Mouse (Mus musculus) liver, embryonic 11.5 days (tissue): Measurements from ENCODE around the gene Smco2. TPM values are rescaled to one million over a fixed set of nuclear protein-coding genes. Genes with fewer than 3 reads are reported as not detected.

Source experiments
- ATAC-seq: fragments of 200-750 bp; cut with Nextera tagmentation; replicated peaks from 2 replicates; pipeline ENCODE4 v1.8.0; 2017; ENCODE audit warnings: moderate number of reproducible peaks, mild to moderate bottlenecking, moderate TSS enrichment, moderate library complexity; ENCODE audit not compliant: low FRiP score
- DNase-seq: peaks from one replicate; pipeline ENCODE4 v3.0.0-alpha.2; 2017; ENCODE audit warnings: low spot score
- H3K27ac ChIP-seq: fragments of 300-500 bp; sonication (generic); 2 replicates; pipeline ENCODE4 v1.5.1; 2014; ENCODE audit warnings: mild to moderate bottlenecking, low read depth, low read length, control low read depth
- H3K27me3 ChIP-seq: fragments of 300-500 bp; sonication (generic); replicated peaks from 2 replicates; pipeline ENCODE4 v1.6.1; 2014; ENCODE audit warnings: low read length, mixed read lengths; ENCODE audit not compliant: control insufficient read depth, insufficient read depth
- H3K36me3 ChIP-seq: fragments of 300-500 bp; sonication (generic); 2 replicates; pipeline ENCODE4 v1.6.1; 2014; ENCODE audit warnings: mild to moderate bottlenecking, low read length, moderate library complexity, mixed read lengths; ENCODE audit not compliant: control insufficient read depth, insufficient read depth
- H3K4me1 ChIP-seq: fragments of 300-500 bp; sonication (generic); replicated peaks from 2 replicates; pipeline ENCODE4 v1.6.1; 2014; ENCODE audit warnings: low read length, mixed read lengths; ENCODE audit not compliant: control insufficient read depth, insufficient read depth
- H3K4me2 ChIP-seq: fragments of 300-500 bp; sonication (generic); 2 replicates; pipeline ENCODE4 v1.6.1; 2014; ENCODE audit warnings: mild to moderate bottlenecking, control low read depth, moderate library complexity
- H3K4me3 ChIP-seq: fragments of 300-500 bp; sonication (generic); 2 replicates; pipeline ENCODE4 v1.5.1; 2014; ENCODE audit warnings: low read depth, low read length, control low read depth
- H3K9ac ChIP-seq: fragments of 300-500 bp; sonication (generic); 2 replicates; pipeline ENCODE4 v1.6.1; 2014; ENCODE audit warnings: low read depth, low read length, control low read depth
- H3K9me3 ChIP-seq: fragments of 300-500 bp; sonication (generic); 2 replicates; pipeline ENCODE4 v1.6.1; 2016; ENCODE audit warnings: low read length, inconsistent platforms, mixed read lengths; ENCODE audit not compliant: control insufficient read depth
- WGBS: fragments of 180-500 bp; shearing (Covaris S2); extraction: QIAGEN DNeasy Blood & Tissue Kit; methylation state at CpG from one replicate; pipeline ENCODE4 v1.1.7; 2014; 5-methylcytosine and 5-hydroxymethylcytosine counted together
- polyA plus RNA-seq: library from polyadenylated mRNA; unstranded; fragments of >200 nt; fragmentation: Nextera tagmentation; extraction: Ambion mirVana; gene quantifications from 2 replicates; pipeline ENCODE4 v1.2.1, GENCODE M21; 2014

Smco2 gene
- polyA plus RNA-seq, 1 experiment from 2014 or later = not detected

GRCm38 (mm10) chr6:146833485-146834314 lies 16.2 kb upstream of the Smco2 start:
- H3K27ac ChIP-seq = no peak overlapping the region
- 62% methylated on average over 6 of the region's 6 CpGs for WGBS
- peak; percentile 71 for ATAC-seq
- no peaks in the 10 kb centered on the region for H3K9me3 ChIP-seq
- no peak overlapping the region for H3K4me2 ChIP-seq
- H3K4me1 ChIP-seq = no peaks in the 10 kb centered on the region
- no peak overlapping the region for H3K4me3 ChIP-seq
- H3K36me3 ChIP-seq = no peaks in the 10 kb centered on the region
- DNase-seq = no peak
- no peak overlapping the region for H3K9ac ChIP-seq
- no peaks in the 10 kb centered on the region for H3K27me3 ChIP-seq

DNA sequence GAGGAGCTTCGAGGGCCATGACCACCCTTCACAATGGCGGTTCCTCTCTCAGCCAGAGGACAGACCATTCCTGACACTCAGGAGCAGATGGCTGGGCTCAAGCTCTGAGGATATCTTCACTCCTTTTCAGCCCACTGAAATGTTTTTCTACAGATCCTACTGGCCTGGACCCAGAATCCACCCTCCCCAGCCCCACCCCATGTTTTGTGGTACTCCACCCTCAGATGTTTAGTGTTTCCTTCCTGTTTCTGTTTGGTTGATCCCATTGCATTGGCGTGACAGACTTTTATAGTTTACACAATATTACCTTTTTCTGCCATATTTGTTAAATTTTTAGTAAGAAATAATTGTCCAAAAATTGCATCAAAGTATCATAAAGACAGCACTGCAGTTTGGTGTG lies 15.6 kb upstream of the Smco2 start:
- ATAC-seq = no peak
- Histone ChIP-seq H3K4me1 (no peaks in the 10 kb centered on the region), H3K27ac (no peak overlapping the region), H3K36me3 (no peaks in the 10 kb centered on the region), H3K9ac (no peak overlapping the region), H3K9me3 (no peaks in the 10 kb centered on the region), H3K27me3 (no peaks in the 10 kb centered on the region), H3K4me3 (no peak overlapping the region), H3K4me2 (no peak overlapping the region)
- DNase-seq = no peak
- WGBS = 66% methylated on average over 3 of the region's 3 CpGs

DNA sequence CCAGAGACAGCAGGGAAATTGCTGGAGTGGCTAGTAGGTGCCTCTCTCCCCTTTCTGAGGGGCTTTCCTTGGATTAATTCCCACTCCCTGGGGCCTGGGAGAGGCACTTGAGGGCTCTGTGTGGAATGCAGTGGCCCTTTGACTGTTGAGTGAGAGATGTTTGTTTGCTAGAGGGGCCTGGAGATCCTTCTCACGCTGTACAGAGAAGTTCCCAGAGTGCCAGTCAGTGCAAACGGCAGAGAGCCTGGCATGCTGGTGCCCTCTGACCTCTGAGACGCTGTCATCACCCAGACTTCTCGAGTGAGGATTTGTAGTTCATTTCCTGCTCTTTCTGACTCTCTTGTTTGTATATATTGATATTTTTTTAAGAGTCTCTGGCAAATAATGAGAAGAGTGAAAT lies 14.1 kb upstream of the Smco2 start:
- DNase-seq = no peak
- Histone ChIP-seq H3K4me3 (no peak overlapping the region), H3K27ac (no peak overlapping the region), H3K9me3 (no peaks in the 10 kb centered on the region), H3K36me3 (no peaks in the 10 kb centered on the region), H3K4me2 (no peak overlapping the region), H3K9ac (no peak overlapping the region), H3K27me3 (no peaks in the 10 kb centered on the region), H3K4me1 (no peaks in the 10 kb centered on the region)
- ATAC-seq = no peak
- WGBS = 35% methylated on average over 4 of the region's 4 CpGs

DNA sequence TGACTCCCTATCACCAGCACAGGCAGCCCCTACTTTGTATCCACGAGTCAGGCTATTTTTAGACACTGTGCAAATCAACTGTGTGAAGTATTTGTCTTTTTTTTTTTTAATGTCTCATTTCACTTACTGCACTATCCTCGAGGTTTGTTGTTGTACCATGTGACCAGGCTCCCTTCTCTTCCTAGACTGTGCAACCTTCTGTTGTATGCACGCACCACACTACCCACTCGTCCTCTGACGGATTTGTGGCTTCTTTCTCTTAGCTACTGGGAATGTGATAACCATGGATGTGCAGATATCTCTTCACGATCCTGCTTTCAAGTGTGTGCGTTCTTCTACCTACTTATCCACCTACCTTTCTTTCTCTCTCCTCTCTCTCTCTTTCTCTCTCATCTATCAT lies 12.6 kb upstream of the Smco2 start:
- Histone ChIP-seq H3K9me3 (no peaks in the 10 kb centered on the region), H3K27me3 (no peaks in the 10 kb centered on the region), H3K36me3 (no peaks in the 10 kb centered on the region), H3K4me1 (peaks cover under 1% of the 10 kb centered on the region; the same call in 1 of the 2 replicates), H3K9ac (no peak overlapping the region), H3K27ac (no peak overlapping the region), H3K4me3 (no peak overlapping the region), H3K4me2 (no peak overlapping the region)
- ATAC-seq = no peak
- WGBS = 69% methylated on average over 7 of the region's 7 CpGs
- no peak for DNase-seq

DNA sequence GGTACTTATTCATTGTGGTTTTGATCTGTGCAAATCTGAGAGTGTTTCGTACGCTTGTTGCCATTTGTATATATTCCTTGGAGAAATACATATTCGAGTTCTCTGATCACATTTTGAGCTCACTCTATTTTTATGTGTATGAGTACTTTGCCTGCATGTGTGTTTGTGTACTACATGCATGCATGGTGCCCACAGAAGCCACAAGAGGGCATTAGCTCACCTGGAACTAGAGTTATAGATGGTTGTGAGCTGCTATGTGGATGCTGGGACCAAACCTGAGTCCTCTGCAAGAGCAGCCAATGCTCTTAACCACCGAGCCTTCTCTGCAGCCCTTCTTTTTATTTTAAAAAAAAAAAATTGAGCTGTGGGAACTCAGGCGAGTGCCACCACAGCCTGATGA lies 11.5 kb upstream of the Smco2 start:
- H3K27me3 ChIP-seq = no peaks in the 10 kb centered on the region
- H3K27ac ChIP-seq = no peak overlapping the region
- no peaks in the 10 kb centered on the region for H3K36me3 ChIP-seq
- ATAC-seq (no peak), DNase-seq (no peak)
- no peak overlapping the region for H3K9ac ChIP-seq
- no peaks in the 10 kb centered on the region for H3K9me3 ChIP-seq
- no peak overlapping the region for H3K4me2 ChIP-seq
- no peak overlapping the region for H3K4me3 ChIP-seq
- WGBS = 84% methylated on average over 5 of the region's 5 CpGs
- H3K4me1 ChIP-seq = peaks cover 4% of the 10 kb centered on the region; the same call in 1 of the 2 replicates

- Histone ChIP-seq H3K27ac (no peak overlapping the region), H3K36me3 (no peaks in the 10 kb centered on the region), H3K4me1 (peaks cover 4% of the 10 kb centered on the region; the same call in 1 of the 2 replicates), H3K4me3 (no peak overlapping the region), H3K9ac (no peak overlapping the region), H3K9me3 (no peaks in the 10 kb centered on the region), H3K27me3 (no peaks in the 10 kb centered on the region), H3K4me2 (no peak overlapping the region)
- 79% methylated on average over 4 of the region's 4 CpGs for WGBS
- no peak for ATAC-seq
- no peak for DNase-seq
Measured at GRCm38 (mm10) chr6:146838863-146839262, 11.0 kb upstream of the Smco2 start.

DNA sequence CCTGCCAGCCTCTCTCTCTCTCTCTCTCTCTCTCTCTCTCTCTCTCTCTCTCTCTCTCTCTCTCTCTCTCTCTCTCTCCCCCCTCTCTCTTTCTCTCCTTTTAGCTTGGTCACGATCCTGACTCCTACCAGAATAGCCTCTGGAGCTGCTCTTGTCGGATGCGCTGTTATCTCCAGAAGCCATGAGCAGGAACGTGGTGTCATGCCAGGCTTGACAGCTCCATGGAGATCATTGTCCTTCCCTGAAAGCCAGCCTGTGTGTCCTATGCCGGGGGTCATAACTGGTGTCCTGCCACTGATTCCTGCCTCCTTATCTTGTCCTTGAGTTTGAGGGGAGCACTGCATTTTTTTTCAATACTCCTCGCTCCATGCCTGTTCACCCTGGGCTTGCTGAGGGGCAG lies 5.0 kb upstream of the Smco2 start:
- no peaks in the 10 kb centered on the region for H3K36me3 ChIP-seq
- peaks cover 10% of the 10 kb centered on the region for H3K4me1 ChIP-seq
- H3K4me2 ChIP-seq = no peak overlapping the region
- no peak overlapping the region for H3K27ac ChIP-seq
- DNase-seq (no peak), ATAC-seq (no peak)
- H3K9me3 ChIP-seq = no peaks in the 10 kb centered on the region
- H3K4me3 ChIP-seq = no peak overlapping the region
- no peaks in the 10 kb centered on the region for H3K27me3 ChIP-seq
- WGBS = 59% methylated on average over 6 of the region's 6 CpGs
- H3K9ac ChIP-seq = no peak overlapping the region

- 63% methylated on average over 5 of the region's 5 CpGs for WGBS
- Histone ChIP-seq H3K27me3 (no peaks in the 10 kb centered on the region), H3K27ac (no peak overlapping the region), H3K4me3 (no peak overlapping the region), H3K9ac (no peak overlapping the region), H3K4me2 (no peak overlapping the region), H3K36me3 (no peaks in the 10 kb centered on the region), H3K4me1 (peaks cover 11% of the 10 kb centered on the region), H3K9me3 (no peaks in the 10 kb centered on the region)
- ATAC-seq = no peak
- DNase-seq = no peak
Measured at GRCm38 (mm10) chr6:146845347-146845746, 4.6 kb upstream of the Smco2 start.
